Comparison of ENCODE assay signal across 8 mouse cellular contexts in the genomic region with DNA sequence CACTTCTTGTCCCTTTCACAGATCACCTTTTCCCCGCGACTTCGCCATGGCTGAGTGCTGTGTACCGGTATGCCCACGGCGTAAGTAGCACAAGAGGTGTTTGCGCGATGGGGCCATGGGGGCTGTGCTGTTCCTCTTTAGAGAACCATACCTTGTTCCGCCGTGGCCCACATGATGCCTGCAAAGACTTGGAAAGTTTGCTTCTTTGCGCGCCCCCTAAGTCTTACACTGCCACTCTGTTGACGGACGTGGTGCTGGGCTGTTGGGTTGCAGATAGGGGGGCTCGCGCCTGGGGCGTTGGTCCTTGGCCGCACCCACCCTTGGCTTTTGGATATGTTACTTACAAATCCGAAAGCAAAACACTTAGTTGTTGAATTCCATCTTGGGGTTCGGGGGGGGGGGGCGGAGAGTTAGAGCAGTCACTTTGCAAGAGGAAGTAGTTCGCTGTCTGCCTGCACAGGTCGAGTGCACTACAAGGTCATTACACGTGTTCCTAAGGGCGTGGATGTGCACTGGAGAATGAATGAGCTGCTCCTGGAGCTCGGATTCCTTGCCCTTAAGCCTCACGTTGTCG. TPM values are rescaled to one million over a fixed set of nuclear protein-coding genes. Genes with fewer than 3 reads are reported as not detected.
DNase-seq lines count a peak whose midpoint lies in the region; ATAC-seq and TF ChIP-seq lines count a peak whose summit lies in the region.

No protein-coding gene starts in this region.

- H3K27me3 ChIP-seq in heart, adult 2 months (ENCODE audit: control insufficient read depth, insufficient read depth, low read length), result no peaks in the 10 kb centered on the region
- H3K27me3 ChIP-seq in hindbrain, embryonic 10.5 days (ENCODE audit: insufficient read depth, poor library complexity, severe bottlenecking), result no peaks in the 10 kb centered on the region
- no peaks in the 10 kb centered on the region for H3K27me3 ChIP-seq in liver, embryonic 14.5 days (ENCODE audit: control insufficient read depth, insufficient read depth, low read length)
- H3K27me3 ChIP-seq in splenic B cell, adult 2 months (ENCODE audit: control insufficient read depth, insufficient read depth, low read length, poor library complexity, severe bottlenecking), result no peaks in the 10 kb centered on the region

- peak; percentile 1; the same call in 1 of the 2 replicates for ATAC-seq in liver, embryonic 14.5 days (ENCODE audit: insufficient read depth)

- no peak for TF ChIP-seq POLR2A in heart, adult 2 months (IDR thresholded peaks at IDR 0.05; ENCODE audit: insufficient read depth, low read depth, low read length)

- peak overlapping the region; percentile 100 for H3K27ac ChIP-seq in heart, adult 2 months
- H3K27ac ChIP-seq in hindbrain, embryonic 10.5 days, result peak overlapping the region; percentile 100
- peak overlapping the region; percentile 89 for H3K27ac ChIP-seq in liver, embryonic 14.5 days

- TF ChIP-seq CTCF in heart, adult 2 months (IDR thresholded peaks at IDR 0.05), result no peak
- 0 out of 2 replicates have a peak, but pooled peaks have one; percentile 18 for TF ChIP-seq CTCF in liver, embryonic 14.5 days (IDR thresholded peaks at IDR 0.05; ENCODE audit: low read depth)

- peak overlapping the region; percentile 98 for H3K4me3 ChIP-seq in heart, adult 2 months
- H3K4me3 ChIP-seq in hindbrain, embryonic 10.5 days, result peak overlapping the region; percentile 94
- H3K4me3 ChIP-seq in liver, embryonic 14.5 days (ENCODE audit: insufficient read depth in 1 of 2, low read depth in 2 of 2, low read length in 2 of 2), result peak overlapping the region; percentile 90 to 97

- no peaks in the 10 kb centered on the region for H3K9me3 ChIP-seq in hindbrain, embryonic 10.5 days
- no peaks in the 10 kb centered on the region for H3K9me3 ChIP-seq in liver, embryonic 14.5 days (ENCODE audit: control insufficient read depth, low read length)

- WGBS in heart, adult 2 months, result under 1% methylated on average over 28 of the region's 28 CpGs
- under 1% methylated on average over 28 of the region's 28 CpGs for WGBS in hindbrain, embryonic 10.5 days
- under 1% methylated on average over 28 of the region's 28 CpGs for WGBS in liver, embryonic 14.5 days (ENCODE audit: insufficient replicate concordance)

- no peak for TF ChIP-seq EP300 in heart, adult 2 months (IDR thresholded peaks at IDR 0.05; ENCODE audit: insufficient read depth, low read depth, low read length)
- TF ChIP-seq EP300 in liver, embryonic 14.5 days (IDR thresholded peaks at IDR 0.05; ENCODE audit: low read depth), result no peak

- intact Hi-C loops in heart, adult 2 months (cut with DNase I), result loop anchor here (2.0 kb wide), 1 partner anchor 19 kb away; no protein-coding TSS in a partner anchor
- intact Hi-C loops in heart, postnatal 25 days (cut with DNase I), result loop anchor here (2.0 kb wide), 1 partner anchor 17 kb away; a partner anchor contains a TSS
- intact Hi-C loops in left cerebral cortex, postnatal 25 days (cut with DNase I), result loop anchor here (1.0 to 2.0 kb wide), 2 partner anchors 16 to 81 kb away; a partner anchor contains a TSS

- H3K4me2 ChIP-seq in liver, embryonic 14.5 days (ENCODE audit: low read depth), result peak overlapping the region; percentile 93

- H3K79me2 ChIP-seq in heart, adult 2 months (replicated peaks; ENCODE audit: control insufficient read depth, insufficient read depth, low read length), result peaks cover 4% of the 10 kb centered on the region

- peaks cover 30% of the 10 kb centered on the region for H3K36me3 ChIP-seq in heart, adult 2 months (ENCODE audit: control insufficient read depth, insufficient read depth, low read length)
- peaks cover 42% of the 10 kb centered on the region for H3K36me3 ChIP-seq in hindbrain, embryonic 10.5 days
- peaks cover 31% of the 10 kb centered on the region for H3K36me3 ChIP-seq in liver, embryonic 14.5 days (replicated peaks; ENCODE audit: control insufficient read depth, insufficient read depth, low read depth)
- H3K36me3 ChIP-seq in splenic B cell, adult 2 months (ENCODE audit: control insufficient read depth, insufficient read depth, low read length, poor library complexity, severe bottlenecking), result peaks cover 9% of the 10 kb centered on the region; the same call in 1 of the 2 replicates

- H3K4me1 ChIP-seq in heart, adult 2 months (ENCODE audit: control insufficient read depth, insufficient read depth, low read length), result peaks cover 8% of the 10 kb centered on the region
- H3K4me1 ChIP-seq in hindbrain, embryonic 10.5 days (replicated peaks), result peaks cover 35% of the 10 kb centered on the region
- H3K4me1 ChIP-seq in liver, embryonic 14.5 days (replicated peaks; ENCODE audit: control insufficient read depth in 2 of 2, insufficient read depth in 2 of 2, low read length in 1 of 2), result peaks cover 28 to 30% of the 10 kb centered on the region in 2 experiments

- H3K9ac ChIP-seq in heart, adult 2 months (ENCODE audit: low read depth, low read length), result peak overlapping the region; percentile 99
- peak overlapping the region; percentile 94 for H3K9ac ChIP-seq in liver, embryonic 14.5 days (replicated peaks)

- DNase-seq in heart, adult 2 months, result no peak
- DNase-seq in heart, postnatal 25 days (ENCODE audit: low spot score), result no peak
- DNase-seq in MEL-GATA-1-ER (ENCODE audit: extremely low read depth, low read depth), result peak; percentile 56
- DNase-seq in hindbrain, embryonic 10.5 days (ENCODE audit: low spot score), result no peak
- DNase-seq in liver, embryonic 14.5 days (ENCODE audit: low read depth in 3 of 3, low spot score in 3 of 3), result peak in 1 of 3 experiments; percentile 40
- DNase-seq in splenic B cell, adult 2 months (ENCODE audit: low read depth, low spot score), result peak; percentile 73
- DNase-seq in adrenal gland, postnatal 10 days, result no peak
- DNase-seq in left cerebral cortex, postnatal 25 days (ENCODE audit: low spot score in 2 of 2), result no peak

RNA-seq across cellular contexts. Expression of a gene that starts 6.9 kb away (rescaled TPM):
- total RNA-seq in heart, adult 2 months (2021), result 100 to 1,000 TPM; 441 to 506 TPM
- 228 and 349 TPM in 2 replicates for polyA plus RNA-seq in heart, adult 2 months (2012; rRNA removed)
- total RNA-seq in heart, postnatal 25 days (2021), result 100 to 1,000 TPM; 494 to 528 TPM
- 293 and 296 TPM in 2 replicates for polyA plus RNA-seq in hindbrain, embryonic 10.5 days (2016; fragmentation: Nextera tagmentation; extraction: Ambion mirVana)
- polyA plus RNA-seq in liver, embryonic 14.5 days (2012; rRNA removed), result 54.2 and 80.9 TPM in 2 replicates
- polyA plus RNA-seq in liver, embryonic 14.5 days (2014; fragmentation: Nextera tagmentation; extraction: Ambion mirVana), result 126 and 134 TPM in 2 replicates
- 100 to 1,000 TPM; 276 to 322 TPM for total RNA-seq in adrenal gland, postnatal 10 days (2021)
- 100 to 1,000 TPM; 207 to 226 TPM for total RNA-seq in left cerebral cortex, postnatal 25 days (2021)

RNA-seq across cellular contexts. Expression of a gene that starts 16.9 kb away (rescaled TPM):
- 1 to 10 TPM; 5.6 to 8.3 TPM for total RNA-seq in heart, adult 2 months (2021)
- 6.6 and 10.2 TPM in 2 replicates for polyA plus RNA-seq in heart, adult 2 months (2012; rRNA removed)
- 1 to 10 TPM; 7.5 to 9.5 TPM for total RNA-seq in heart, postnatal 25 days (2021)
- polyA plus RNA-seq in hindbrain, embryonic 10.5 days (2016; fragmentation: Nextera tagmentation; extraction: Ambion mirVana), result 15.7 and 16.8 TPM in 2 replicates
- 12.0 and 14.3 TPM in 2 replicates for polyA plus RNA-seq in liver, embryonic 14.5 days (2012; rRNA removed)
- 24.4 and 25.8 TPM in 2 replicates for polyA plus RNA-seq in liver, embryonic 14.5 days (2014; fragmentation: Nextera tagmentation; extraction: Ambion mirVana)
- 10 to 100 TPM; 39.1 to 45.7 TPM for total RNA-seq in adrenal gland, postnatal 10 days (2021)
- total RNA-seq in left cerebral cortex, postnatal 25 days (2021), result 10 to 100 TPM; 28.3 to 31.5 TPM

Comparison
In these comparisons a context has a peak if more than half of its experiments do, and no peak if none do; other contexts are left out.
1. DNase-seq: peak in MEL-GATA-1-ER (single experiment) and splenic B cell, adult 2 months (single experiment); none in heart, adult 2 months (0 of 2), heart, postnatal 25 days (single experiment), hindbrain, embryonic 10.5 days (single experiment), adrenal gland, postnatal 10 days (single experiment) and left cerebral cortex, postnatal 25 days (0 of 2).
2. Peak in every context shown above with its lines, with median percentiles within 50 percentile points of each other: H3K27ac ChIP-seq and H3K4me3 ChIP-seq.